Mouse (Mus musculus) ES-Bruce4 (cell line): ENCODE measurements around the gene Ehmt1.

Source experiments
- CTCF ChIP-seq: IDR thresholded peaks from one replicate; pipeline ENCODE4 v1.8.1; 2011; ENCODE audit warnings: low read depth, low read length
- EP300 ChIP-seq: IDR thresholded peaks from 2 replicates; pipeline ENCODE4 v1.6.1; 2011; ENCODE audit warnings: low read depth, low read length; ENCODE audit not compliant: insufficient read depth
- POLR2A ChIP-seq: IDR thresholded peaks from one replicate; pipeline ENCODE4 v1.8.1; 2011; ENCODE audit warnings: low read length; ENCODE audit not compliant: insufficient read depth

GRCm38 (mm10) chr2:24942092-24942491, 22.7 kb upstream of the Ehmt1 start:
- TF ChIP-seq POLR2A (no peak), CTCF (no peak), EP300 (no peak)
